Comparison of ENCODE assay signal across 16 mouse cellular contexts in genomic region chr9:69767421-69767820, GRCm38 (mm10). TPM values are rescaled to one million over a fixed set of nuclear protein-coding genes. Genes with fewer than 3 reads are reported as not detected.
DNase-seq lines count a peak whose midpoint lies in the region; ATAC-seq lines count a peak whose summit lies in the region.
"Had no signal": no experiment of that assay in that cellular context is flagged by ENCODE, and none has a peak within 500 bp of the region (broad histone marks: within the 10 kb centered on the region; RNA-seq: fewer than 3 reads in every experiment).

No protein-coding gene starts in this region.

- intact Hi-C loops in gastrocnemius, postnatal 36 days (cut with DNase I), result no loop called here

- H3K4me2 ChIP-seq in hindbrain, embryonic 13.5 days, result peak overlapping the region; percentile 25
- peak overlapping the region; percentile 22 for H3K4me2 ChIP-seq in midbrain, embryonic 15.5 days

- no peaks in the 10 kb centered on the region for H3K36me3 ChIP-seq in heart, embryonic 10.5 days
- no peaks in the 10 kb centered on the region for H3K36me3 ChIP-seq in hindbrain, embryonic 13.5 days
- no peaks in the 10 kb centered on the region for H3K36me3 ChIP-seq in midbrain, embryonic 15.5 days (replicated peaks)

- H3K27ac ChIP-seq in heart, embryonic 10.5 days, result no peak overlapping the region
- H3K27ac ChIP-seq in hindbrain, embryonic 13.5 days, result no peak overlapping the region
- no peak overlapping the region; the same call in 1 of the 2 replicates for H3K27ac ChIP-seq in midbrain, embryonic 15.5 days

- H3K9ac ChIP-seq in hindbrain, embryonic 13.5 days, result no peak overlapping the region
- H3K9ac ChIP-seq in midbrain, embryonic 15.5 days, result no peak overlapping the region

- H3K4me1 ChIP-seq in heart, embryonic 10.5 days, result peaks cover 4% of the 10 kb centered on the region; the same call in 1 of the 2 replicates
- peaks cover 47% of the 10 kb centered on the region for H3K4me1 ChIP-seq in hindbrain, embryonic 13.5 days (replicated peaks)
- H3K4me1 ChIP-seq in midbrain, embryonic 15.5 days, result peaks cover 36% of the 10 kb centered on the region

- H3K9me3 ChIP-seq in heart, embryonic 10.5 days, result no peaks in the 10 kb centered on the region
- H3K9me3 ChIP-seq in hindbrain, embryonic 13.5 days, result no peaks in the 10 kb centered on the region
- H3K9me3 ChIP-seq in midbrain, embryonic 15.5 days, result no peaks in the 10 kb centered on the region

- WGBS in heart, embryonic 10.5 days, result 0% methylated on average over 9 of the region's 12 CpGs
- 0% methylated on average over 9 of the region's 12 CpGs for WGBS in hindbrain, embryonic 13.5 days
- under 1% methylated on average over 10 of the region's 12 CpGs for WGBS in midbrain, embryonic 15.5 days

- DNase-seq in heart, adult 11 months, result peak; percentile 68
- no peak for DNase-seq in heart, embryonic 10.5 days (ENCODE audit: low spot score)
- DNase-seq in ES-CJ7 (ENCODE audit: low read depth, low spot score), result peak; percentile 20
- no peak for DNase-seq in gastrocnemius, postnatal 36 days
- DNase-seq in adrenal gland, postnatal 10 days, result no peak
- DNase-seq in layer of hippocampus, postnatal 36 days, result no peak
- DNase-seq: cerebellum, adult 2 months; heart, postnatal 14 days; lung, adult 2 months had no signal

- ATAC-seq in hindbrain, embryonic 13.5 days (ENCODE audit: low FRiP score), result no peak
- no peak for ATAC-seq in midbrain, embryonic 15.5 days (replicated peaks)

- H3K27me3 ChIP-seq in heart, embryonic 10.5 days (ENCODE audit: insufficient read depth, poor library complexity, severe bottlenecking), result peaks cover 99% of the 10 kb centered on the region
- peaks cover 97% of the 10 kb centered on the region for H3K27me3 ChIP-seq in hindbrain, embryonic 13.5 days
- peaks cover 71% of the 10 kb centered on the region for H3K27me3 ChIP-seq in midbrain, embryonic 15.5 days (replicated peaks)

- no peak overlapping the region for H3K4me3 ChIP-seq in heart, embryonic 10.5 days
- 0 out of 2 replicates have a peak overlapping the region, but pooled peaks have one; percentile 9 for H3K4me3 ChIP-seq in hindbrain, embryonic 13.5 days
- H3K4me3 ChIP-seq in midbrain, embryonic 15.5 days, result 0 out of 2 replicates have a peak overlapping the region, but pooled peaks have one; percentile 5
- H3K4me3 ChIP-seq: megakaryocyte, embryonic 14.5 days had no signal

RNA-seq across cellular contexts. Expression of gene Foxb1, which starts 6.7 kb away (rescaled TPM):
- polyA plus RNA-seq in heart, embryonic 10.5 days (2016; fragmentation: Nextera tagmentation; extraction: Ambion mirVana), result not detected in 2 replicates
- polyA plus RNA-seq in hindbrain, embryonic 13.5 days (2015; fragmentation: Nextera tagmentation; extraction: Ambion mirVana), result 8.5 and 10.5 TPM in 2 replicates
- polyA plus RNA-seq in midbrain, embryonic 15.5 days (2015; fragmentation: Nextera tagmentation; extraction: Ambion mirVana), result 15.1 and 20.7 TPM in 2 replicates
- total RNA-seq in gastrocnemius, postnatal 36 days (2021), result not detected
- total RNA-seq in adrenal gland, postnatal 10 days (2021), result not detected
- total RNA-seq in layer of hippocampus, postnatal 36 days (2021), result not detected
- polyA plus RNA-seq: C2C12; embryonic facial prominence, embryonic 14.5 days; gonadal fat pad, adult 2 months; lung, adult 2 months; urinary bladder, adult 2 months had no signal

Comparison
In these comparisons a context has a peak if more than half of its experiments do, and no peak if none do; other contexts are left out.
1. DNase-seq: peak in heart, adult 11 months (single experiment) and ES-CJ7 (single experiment); none in heart, embryonic 10.5 days (single experiment), gastrocnemius, postnatal 36 days (0 of 2), adrenal gland, postnatal 10 days (single experiment) and layer of hippocampus, postnatal 36 days (0 of 2).